Mouse (Mus musculus) layer of hippocampus, postnatal 36 days (tissue): ENCODE measurements around the gene Car5a. TPM values are rescaled to one million over a fixed set of nuclear protein-coding genes. Genes with fewer than 3 reads are reported as not detected.

Source experiments
- DNase-seq, 2 experiments: peaks; one replicate each; pipeline ENCODE4 v3.0.0; 2022
- microRNA-seq, 2 experiments: library from miRNA; unstranded; fragments of <30 nt; microRNA quantifications; one replicate each; pipeline ENCODE4 v1.2.0; 2021
- total RNA-seq, 2 experiments: library from RNA; stranded (reverse); gene quantifications; 2 replicates each; pipeline ENCODE4 v1.2.3; 2021

The Car5a gene
- total RNA-seq, 2 experiments from 2014 or later = not detected

DNA sequence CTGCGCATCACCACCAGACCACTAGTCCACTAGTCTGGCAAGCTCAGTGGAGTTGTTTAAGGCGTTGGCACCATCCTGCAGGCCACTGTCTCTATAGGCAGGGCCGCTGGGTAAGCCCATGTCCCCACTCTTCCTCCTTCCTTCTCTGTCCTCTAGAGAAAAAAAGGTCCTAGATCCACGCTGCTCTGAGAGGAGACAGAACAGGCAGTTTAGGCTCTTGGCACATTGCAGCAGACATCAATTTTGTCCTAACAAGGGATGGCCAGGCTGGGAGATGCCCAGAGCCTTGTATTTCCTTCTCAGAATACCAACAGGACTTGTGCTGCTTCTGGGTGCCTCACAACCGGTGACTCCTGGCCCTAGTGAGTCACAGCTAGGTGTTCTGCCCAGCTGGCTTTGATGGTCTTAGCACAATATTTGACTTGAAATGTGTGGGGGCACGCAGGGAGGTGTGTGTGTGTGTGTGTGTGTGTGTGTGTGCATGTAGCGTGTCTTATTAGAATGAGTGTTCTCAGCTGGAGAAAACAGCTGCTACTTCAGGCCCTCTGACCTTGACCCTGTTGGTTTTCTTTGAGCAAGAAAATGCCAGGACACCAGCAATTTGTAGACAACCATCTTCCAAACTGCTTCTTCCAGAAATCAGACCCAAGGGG, 66.8 kb downstream of the Car5a start:
- DNase-seq = no peak

- no peak for DNase-seq
Measured at GRCm38 (mm10) chr8:121877212-121877611, 67.5 kb downstream of the Car5a start.

GRCm38 (mm10) chr8:121875517-121875916, 69.2 kb downstream of the Car5a start:
- DNase-seq = no peak

DNA sequence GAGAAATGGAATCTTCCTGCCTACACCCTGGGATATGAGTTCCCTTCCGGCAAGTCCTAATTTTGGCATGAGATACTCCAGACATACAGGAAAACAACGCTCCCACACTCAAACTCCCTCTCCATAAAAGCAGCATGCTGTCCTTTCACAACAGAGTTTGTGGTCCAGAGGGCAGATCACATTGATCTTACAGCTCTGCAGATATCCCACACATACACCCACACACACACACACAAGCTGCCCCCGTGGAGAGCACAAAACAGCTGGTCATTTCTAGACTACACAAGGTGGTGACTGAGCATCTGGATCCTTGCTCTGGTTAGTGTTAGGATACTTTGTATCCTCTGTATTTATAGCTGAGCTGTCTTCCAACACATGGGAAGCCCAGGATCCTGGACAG, 69.7 kb downstream of the Car5a start:
- DNase-seq = no peak

DNA sequence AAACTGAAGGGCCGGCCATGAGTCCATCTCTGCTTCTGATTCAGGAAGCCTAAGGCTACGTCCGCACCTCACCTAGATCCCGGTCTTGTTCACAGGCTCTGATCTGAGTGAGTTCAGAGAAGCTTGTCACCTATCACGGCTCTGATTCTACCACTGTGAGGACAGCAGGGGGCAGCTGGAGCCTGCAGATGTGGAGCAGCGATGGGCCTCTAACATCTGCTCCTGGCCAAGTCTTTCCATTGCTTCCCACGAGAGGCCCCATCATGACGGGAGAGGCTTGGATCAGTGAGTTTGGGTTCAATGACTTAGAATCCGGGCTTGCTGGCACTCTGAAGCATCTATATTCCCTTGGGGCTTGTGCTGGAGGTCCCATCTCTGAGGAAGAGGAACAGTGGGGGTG, 70.7 kb downstream of the Car5a start:
- DNase-seq = no peak

GRCm38 (mm10) chr8:121871833-121872440, 72.8 kb downstream of the Car5a start:
- no peak for DNase-seq

DNA sequence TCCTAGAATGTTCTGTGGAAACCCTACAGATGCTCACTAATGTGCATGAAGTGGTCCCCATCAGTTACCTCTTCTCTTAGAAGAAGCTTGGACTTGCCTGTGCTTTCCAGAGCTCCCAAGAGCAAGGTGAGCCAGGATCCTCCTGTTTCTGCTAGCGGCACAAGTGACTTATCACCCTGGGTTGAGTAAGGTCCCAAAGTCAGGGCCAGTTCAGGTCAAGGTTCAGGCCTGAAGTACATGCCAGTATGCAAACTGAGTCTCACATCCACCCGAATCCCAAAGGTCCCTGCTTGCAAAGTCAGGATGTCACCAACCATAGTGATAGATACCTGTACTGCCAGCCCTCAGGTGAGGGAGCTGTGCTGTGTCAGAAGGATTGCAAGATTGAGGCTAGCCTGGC, 74.5 kb downstream of the Car5a start:
- DNase-seq = no peak

- no peak for DNase-seq
Measured at GRCm38 (mm10) chr8:121868896-121869295, 75.8 kb downstream of the Car5a start.

DNA sequence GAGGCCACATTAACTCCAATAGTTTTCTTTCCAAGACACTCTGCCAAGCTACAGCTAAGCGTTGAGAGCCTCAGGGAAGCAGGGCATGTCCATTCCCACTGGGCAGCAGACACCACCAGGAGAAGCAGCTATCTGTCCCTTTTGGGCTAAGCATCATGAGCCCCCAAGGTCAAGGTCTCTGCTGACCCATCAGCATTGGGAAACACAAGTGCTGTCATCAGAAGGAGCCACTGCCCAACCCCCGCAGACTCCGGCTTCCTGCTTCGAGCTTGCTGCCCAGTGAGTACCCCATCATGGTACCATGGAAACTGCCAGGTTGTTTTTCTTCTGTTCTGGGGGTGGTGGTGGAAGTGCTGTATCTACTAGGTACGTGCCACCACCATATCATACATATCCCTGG, 76.5 kb downstream of the Car5a start:
- DNase-seq = no peak

Small RNAs within 50 kb of the gene (microRNA-seq; reads per million reads assigned to microRNA genes)
- 0.21 to 0.30 reads per million in 2 experiments for gene Mir7237

Other genes starting within 250 kb of the Car5a start
- gene Jph3, start 215.3 kb downstream of the Car5a start, total RNA-seq = 100 to 1,000 TPM; 310 to 313 TPM
- 10 to 100 TPM; 27.7 to 28.0 TPM for gene Klhdc4, start 115.3 kb downstream of the Car5a start, total RNA-seq
- 10 to 100 TPM; 60.2 to 70.4 TPM for gene Slc7a5, start 37.2 kb downstream of the Car5a start, total RNA-seq
- gene Banp, start 4.8 kb upstream of the Car5a start, total RNA-seq = 10 to 100 TPM; 55.5 to 73.5 TPM